Mouse (Mus musculus): Measurements from ENCODE around the gene Rpl31.

The Rpl31 gene

DNA sequence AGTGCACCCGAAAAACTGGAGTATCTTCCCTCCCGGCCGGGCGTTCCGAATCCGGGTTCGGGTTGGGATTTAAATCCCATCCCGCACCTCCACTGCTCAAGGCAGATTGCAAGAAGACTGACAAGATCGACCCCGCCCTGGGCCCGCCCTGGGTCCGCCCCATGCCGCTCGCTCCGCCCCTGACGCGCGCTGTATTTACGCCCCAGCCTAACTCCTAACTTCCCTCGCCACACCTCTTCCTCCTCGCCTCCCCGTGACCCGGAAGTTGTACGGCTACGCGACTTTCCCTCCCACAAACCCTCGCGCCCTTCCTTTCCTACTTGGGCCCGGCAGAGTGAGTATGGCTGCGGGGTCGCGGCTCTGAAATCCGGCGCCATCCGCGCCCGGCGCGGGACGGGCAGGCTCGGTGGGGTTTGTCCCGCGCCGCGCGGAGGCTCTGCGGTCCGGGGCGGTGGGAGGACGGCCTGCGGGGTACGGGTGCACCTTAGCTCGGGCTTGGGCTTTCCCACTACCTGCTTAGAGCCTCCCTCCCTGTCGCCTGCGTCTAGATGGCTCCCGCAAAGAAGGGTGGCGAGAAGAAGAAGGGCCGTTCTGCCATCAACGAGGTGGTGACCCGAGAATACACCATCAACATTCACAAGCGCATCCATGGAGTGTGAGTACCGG lies at the start of gene Rpl31:
TSS of gene Rpl31 (plus strand) at position 242 of the 666 bp plus-strand sequence.
- peak; percentile 95 for DNase-seq (ENCODE audit: low spot score)

DNA sequence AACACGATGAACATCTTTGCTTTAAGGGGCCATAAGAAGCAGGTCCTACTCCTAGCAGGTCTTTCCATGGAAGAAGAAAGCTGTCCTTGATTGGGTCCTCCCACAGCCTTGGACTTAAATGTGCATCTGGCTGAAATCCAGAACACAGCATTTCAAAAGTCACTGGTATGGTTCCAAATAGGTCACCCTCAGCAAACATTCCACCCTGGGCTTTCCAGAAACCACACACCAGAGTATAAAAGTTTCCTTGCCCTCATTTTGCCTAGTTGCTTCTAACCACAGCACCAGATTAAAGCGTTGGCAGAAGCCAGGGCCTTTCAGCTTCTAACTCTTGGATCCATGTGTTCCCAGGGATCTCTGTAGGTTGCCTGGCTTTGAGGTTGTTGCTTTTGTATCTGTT lies 49.7 kb upstream of the Rpl31 start:
- DNase-seq (ENCODE audit: low spot score) = peak; percentile 19

DNA sequence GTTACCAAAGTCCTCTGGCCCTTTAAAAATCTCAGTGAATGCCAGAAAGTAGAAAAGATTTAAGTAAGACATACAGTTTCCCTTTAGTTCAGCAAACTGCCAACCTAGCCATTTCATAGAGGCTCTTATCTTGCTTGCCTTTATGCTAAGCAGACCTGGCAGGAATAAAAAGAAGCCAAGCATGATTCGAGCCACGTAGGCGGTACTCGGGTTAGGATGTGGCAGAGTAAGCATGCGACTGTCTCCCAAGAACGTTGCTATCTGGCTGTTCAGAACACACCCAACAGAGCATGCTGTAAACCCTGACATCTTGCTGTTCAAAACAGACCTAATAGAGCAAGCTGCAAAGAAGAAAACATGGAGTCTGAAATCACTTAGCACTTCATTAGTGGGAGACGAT lies 48.8 kb upstream of the Rpl31 start:
- DNase-seq (ENCODE audit: low spot score) = no peak

DNA sequence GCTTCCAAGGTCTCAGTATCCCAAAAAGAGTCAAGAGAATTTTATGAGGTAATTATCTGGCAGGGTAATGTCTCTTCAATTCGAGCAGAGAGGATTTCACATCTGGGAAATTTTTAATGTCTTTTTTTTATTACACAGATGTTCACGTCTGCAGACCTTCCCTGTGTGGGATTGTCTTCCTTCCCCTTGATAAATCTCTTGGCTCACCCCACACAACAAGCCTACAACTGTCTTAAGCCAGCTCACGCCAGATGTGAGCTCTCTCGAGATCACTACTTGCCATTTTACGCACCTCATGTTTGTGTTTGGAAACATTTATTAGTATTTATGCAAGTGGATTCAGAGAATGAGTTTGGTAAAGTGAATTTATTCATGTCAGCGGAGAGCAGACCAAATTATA lies 45.7 kb upstream of the Rpl31 start:
- DNase-seq (ENCODE audit: low spot score) = no peak

DNA sequence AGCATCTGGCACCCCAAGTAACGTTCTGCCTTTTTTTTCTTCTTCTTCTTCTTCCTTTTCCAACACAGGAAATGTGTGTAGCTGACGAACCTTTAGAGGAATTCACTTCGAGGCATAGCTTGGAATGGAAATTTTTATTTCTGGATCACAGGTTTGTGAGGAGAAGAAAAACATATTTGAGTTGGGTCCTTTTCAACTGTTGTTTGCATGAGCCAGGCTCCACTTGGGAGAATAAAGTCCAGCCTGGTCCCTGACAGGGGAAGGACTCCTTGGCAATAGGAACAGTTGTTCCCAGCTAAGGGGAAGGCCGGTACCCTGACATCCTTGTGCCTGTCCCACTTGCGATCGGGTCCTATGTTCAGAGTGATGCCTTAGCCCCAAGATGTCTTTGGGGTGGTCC lies 42.4 kb upstream of the Rpl31 start:
- no peak for DNase-seq (ENCODE audit: low spot score)

DNA sequence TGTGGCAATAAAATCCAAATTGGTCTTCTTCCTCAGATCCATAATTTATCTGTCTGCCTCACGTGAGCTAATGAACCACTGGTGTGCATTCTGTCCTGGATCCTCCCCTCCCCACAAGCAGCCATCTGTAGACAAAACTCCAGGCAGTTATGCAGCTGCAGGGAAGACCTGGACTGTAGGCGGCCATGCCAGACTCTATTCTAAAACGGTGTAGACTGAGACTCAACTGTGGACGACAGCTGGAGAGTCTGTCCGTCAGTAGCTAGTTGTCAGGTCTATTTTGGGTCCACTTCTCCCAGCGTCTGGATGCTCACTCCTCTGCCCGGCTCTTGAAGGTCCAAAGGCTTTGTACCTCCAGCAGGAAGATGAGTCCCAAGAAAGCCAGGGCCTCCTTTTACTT lies 40.1 kb upstream of the Rpl31 start:
- DNase-seq (ENCODE audit: low spot score) = no peak

DNA sequence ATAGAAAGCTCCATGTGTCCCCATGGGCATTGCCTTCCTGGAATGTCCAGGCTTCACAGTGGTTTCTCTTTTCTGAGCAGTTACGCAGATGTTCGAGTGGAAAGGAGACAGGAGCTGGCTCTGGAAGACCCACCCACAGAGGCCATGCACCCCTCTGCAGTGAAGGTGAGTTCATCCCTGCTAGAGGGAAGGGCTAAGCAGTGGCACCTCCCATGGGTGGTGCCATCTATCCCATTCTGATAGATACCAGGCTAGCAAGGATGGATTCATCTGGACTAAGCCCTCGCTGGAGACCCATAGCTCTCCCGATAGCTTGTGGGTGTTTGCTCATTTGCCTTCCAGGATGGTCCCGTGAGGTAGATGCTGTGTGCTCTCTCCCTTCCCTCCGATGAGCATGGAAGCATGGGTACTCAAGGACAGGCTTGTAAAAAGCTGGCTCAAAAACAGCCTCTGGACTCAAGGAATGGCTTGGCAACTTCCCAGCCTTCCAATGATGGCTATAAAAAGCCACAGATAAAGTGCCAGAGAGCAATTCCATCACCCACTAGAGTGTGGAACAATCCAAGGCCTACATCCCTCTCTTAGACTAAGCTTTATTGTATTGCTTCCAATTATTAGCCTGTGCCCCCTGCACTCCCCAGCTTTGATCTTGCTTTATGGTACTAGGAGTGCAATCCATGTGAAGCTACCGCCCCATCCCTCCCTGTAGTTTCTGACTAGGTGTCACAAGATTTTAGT lies 36.6 kb upstream of the Rpl31 start:
- no peak for DNase-seq (ENCODE audit: low spot score)

DNA sequence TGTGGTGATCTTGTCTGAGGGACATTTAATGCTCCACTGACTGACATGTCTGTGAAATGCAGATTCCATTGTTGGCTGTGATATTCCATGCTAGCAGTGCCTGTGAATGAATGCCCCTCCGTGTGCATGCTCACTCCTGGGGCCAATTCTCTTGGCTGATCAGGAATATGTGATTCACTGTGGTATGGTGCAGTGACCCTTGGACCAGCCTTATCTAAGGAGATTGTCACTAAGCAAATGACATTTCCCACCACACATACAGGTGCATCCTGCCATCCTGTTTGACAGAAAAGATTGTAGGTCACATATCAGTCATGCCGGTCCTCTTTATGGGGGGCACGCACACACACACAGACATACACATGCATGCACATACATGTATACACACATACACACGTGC lies 35.2 kb upstream of the Rpl31 start:
- no peak for DNase-seq (ENCODE audit: low spot score)

DNA sequence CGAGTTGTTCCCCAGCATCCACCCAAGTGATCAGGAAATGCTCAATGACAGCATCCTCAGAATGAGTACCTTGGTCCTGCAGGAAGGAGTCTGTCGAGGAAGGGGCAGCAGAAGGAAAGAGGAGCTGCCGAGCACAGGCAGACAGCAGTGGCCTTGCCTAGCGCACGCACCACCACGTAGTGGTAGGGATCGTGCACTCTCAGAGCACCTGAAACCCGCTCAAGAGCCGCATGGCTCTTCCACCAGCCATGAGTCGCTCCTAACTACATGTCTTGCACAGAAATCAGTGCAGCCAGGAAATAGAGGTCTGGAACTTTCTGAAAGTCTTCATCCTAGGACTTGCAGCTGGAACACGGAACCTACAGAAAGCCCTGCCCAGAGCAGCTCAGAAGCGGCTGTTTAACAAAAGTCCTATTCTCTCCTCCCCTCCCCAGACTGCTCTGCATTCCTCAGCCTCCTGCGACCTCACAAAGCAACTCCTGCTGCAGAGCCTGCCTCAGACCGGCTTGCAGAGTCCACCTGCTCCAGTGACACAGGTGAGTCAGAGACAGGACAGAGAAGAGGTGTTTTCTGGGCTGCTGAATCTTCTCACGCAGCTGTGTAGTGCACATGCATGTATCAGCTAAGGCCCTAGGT lies 32.0 kb upstream of the Rpl31 start:
- DNase-seq (ENCODE audit: low spot score) = no peak

DNA sequence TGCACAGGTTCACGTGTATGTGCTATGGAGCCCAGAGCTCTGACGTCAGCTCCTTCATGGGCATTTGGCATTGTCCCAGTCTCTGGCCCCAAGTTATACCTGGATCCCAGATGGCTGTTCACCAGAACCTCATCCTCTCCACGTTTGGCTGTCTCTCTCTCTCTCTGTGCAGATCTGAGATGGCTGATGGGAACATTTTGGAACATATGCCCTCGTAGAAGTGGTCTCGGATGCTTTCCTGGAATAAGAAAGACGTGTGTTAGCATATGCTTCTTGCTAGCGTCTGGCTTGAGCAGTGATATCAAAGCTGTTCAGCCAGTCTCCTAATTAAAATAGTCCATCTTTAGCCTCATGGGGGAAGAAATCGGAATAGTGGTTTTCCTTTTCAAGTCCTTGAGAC lies 30.9 kb upstream of the Rpl31 start:
- no peak for DNase-seq (ENCODE audit: low spot score)

DNA sequence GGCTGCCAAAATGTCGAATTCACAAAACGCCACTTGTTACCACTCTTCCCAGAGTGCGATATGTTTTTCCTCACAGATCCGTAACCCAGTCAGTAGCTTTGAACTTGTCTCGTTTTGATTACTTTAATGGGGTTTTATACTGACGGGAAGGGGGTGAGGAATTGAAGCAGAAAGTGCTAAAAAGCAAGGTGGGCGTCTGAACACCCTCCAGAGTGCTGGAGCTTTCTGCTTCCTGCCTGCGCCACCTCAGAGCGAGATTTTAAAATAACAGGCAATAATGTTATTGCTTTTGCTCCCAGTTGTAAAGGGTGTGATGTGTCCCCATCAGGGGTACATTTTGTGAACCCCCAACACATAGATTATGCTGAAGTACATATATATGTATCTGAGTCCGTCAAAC lies 28.8 kb upstream of the Rpl31 start:
- no peak for DNase-seq (ENCODE audit: low spot score)

DNA sequence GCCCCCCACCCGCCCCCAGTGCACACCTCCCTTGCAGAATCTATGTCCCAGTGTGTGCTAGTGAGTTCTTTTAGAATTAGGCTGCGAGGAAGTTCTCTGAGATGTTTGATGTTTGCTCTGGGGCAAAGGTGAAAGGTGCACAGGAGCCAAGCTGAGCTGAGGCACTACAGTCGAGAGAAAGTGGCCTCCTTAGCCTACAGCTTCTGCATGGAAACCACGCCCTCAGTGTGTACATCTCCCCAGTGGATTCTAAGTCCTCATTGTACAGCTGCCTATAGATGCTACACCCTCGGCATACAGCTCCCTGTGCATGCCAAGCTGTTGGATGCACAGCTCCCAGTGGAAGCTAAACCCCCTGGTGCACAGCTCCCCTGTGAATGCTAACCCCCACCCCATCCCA lies 28.2 kb upstream of the Rpl31 start:
- DNase-seq (ENCODE audit: low spot score) = no peak

DNA sequence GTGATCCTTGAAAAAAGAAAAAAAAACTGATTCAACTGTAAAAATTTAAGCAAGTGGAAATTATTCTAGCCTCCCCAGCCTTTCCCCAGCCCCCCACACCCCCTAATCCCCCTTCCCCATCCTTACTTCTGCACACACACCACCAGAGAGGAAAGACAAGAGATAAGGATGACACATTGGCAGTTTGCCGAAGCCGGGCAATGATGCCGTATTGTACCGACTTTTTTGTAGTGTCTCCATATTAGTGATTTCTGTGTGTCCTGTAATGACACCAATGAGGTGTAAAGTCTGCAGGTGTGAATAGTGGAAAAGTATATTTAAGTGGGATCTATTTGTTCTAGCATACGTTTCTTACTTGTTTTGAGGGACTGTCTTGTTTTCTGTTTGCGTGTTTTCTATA lies 27.5 kb upstream of the Rpl31 start:
- DNase-seq (ENCODE audit: low spot score) = peak; percentile 55

DNA sequence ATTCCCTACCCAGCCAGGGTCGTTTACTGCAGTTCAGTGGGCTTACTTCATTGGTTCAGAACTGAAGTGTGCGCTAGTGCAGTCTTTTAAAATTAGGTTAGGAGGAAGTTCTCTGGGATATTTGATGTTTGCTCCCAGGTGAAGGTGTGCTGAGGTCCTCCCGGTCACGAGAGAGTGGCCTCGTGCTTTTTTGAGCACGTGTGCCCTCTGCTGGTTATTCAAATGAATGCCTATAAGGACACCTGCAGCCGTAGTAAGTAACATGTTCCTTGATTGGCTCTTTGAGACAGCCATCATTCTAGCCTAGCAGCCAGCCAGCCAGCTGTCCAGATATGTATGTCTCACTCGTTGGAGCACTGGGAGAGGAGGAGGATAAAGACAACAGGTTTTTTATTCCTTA lies 27.0 kb upstream of the Rpl31 start:
- DNase-seq (ENCODE audit: low spot score) = peak; percentile 86

DNA sequence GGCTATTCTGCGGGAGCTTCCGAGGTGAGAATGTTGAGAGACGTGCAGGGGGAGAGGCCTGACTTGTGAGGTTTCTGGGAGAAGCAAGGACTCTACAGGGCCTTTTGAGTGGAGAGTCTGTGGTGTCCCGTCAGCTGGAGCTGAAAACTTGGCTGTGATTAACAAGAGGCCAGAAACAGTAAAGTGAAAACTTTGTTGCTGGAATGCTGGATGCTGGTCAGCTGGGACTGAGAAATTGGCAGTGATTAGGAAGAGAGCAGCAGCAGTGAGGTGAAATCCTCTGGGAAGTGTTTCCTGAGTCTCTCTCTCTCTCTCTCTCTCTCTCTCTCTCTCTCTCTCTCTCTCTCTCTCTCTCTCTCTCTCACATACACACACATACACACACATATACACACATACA lies 25.8 kb upstream of the Rpl31 start:
- no peak for DNase-seq (ENCODE audit: low spot score)

DNA sequence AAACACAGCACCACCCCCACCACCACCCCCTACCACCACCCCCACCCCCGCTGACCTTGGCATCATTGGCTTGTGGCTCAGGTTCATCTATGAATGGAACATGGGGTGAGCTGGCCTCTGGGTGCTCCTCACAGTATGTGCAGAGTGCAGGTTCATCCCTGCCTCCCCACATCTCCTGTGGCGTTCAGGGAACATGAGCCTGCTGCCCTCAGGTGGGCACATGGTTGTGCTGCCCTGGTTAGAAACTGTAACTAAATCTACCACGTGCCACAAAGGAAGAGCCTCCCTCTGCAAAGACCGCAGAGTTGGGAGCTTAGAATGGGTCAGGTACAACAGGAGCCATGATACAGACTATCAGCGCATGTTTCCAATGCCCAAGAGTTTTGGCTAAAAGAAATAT lies 24.4 kb upstream of the Rpl31 start:
- DNase-seq (ENCODE audit: low spot score) = no peak

DNA sequence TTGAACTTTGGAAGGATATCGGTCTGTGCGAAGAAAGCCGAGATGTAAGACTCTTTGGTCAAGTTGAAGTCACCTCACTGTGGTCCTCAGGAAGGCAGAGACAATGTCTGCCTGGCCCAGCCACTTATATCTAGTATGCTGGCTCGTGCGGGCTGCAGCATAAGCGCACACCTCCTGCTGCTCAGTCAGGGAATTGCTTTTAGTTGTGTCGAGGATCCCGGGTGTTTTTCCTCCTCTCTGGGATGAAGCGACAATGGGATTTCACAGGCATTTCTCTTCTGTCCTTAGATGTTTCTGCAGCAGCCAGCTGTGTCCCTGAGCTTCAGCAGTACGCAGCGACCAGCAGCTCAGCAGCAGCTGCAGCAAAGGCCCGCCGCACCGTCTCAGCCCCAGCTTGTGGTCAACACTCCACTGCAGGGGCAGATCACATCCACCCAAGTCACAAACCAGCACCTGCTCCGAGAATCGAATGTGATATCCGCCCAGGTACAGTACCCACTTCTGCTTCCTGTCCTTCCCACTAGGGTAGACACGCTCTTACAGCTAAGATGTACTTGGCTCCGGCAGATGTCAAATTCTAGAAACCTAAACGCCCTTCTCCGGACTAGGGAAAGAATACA lies 22.6 kb upstream of the Rpl31 start:
- DNase-seq (ENCODE audit: low spot score) = no peak

DNA sequence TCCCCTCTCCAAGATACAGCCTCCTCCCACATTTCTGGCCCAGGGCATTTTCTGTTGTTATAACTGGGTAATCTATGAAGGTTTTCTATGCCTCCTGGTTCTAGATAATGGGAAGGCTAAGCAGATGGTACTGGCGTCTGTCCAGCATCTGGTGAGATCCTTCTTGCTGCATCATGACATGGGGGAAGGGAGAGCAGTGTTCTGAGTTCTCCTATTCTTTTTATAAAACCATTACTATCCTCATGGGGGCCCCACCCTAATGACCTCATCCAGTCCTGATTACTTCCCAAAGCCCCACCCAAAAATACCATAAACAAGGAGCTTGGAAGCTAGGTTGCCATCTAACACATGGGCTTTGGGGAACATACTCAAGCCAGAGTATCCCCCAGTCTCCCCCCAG lies 18.6 kb upstream of the Rpl31 start:
- DNase-seq (ENCODE audit: low spot score) = peak; percentile 87

DNA sequence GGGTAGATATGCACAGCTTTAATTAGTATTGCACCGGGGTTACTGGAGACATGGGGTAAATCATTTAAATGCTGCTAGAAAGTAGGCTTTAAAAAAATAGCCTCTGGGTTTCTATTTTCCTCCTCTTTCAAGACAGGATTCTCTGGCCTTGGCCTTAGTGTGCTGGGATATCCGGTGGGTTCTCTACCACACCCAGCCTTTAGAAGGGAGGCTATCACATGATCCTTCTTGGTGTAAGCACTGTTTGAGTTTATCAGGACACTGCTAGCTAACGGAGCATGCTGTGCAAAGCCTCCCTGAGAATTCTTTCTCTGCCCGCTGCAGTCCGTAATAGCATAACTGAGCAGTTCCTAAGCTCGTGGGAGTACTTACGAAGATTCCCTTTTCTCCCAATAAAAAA lies 18.2 kb upstream of the Rpl31 start:
- DNase-seq (ENCODE audit: low spot score) = no peak

DNA sequence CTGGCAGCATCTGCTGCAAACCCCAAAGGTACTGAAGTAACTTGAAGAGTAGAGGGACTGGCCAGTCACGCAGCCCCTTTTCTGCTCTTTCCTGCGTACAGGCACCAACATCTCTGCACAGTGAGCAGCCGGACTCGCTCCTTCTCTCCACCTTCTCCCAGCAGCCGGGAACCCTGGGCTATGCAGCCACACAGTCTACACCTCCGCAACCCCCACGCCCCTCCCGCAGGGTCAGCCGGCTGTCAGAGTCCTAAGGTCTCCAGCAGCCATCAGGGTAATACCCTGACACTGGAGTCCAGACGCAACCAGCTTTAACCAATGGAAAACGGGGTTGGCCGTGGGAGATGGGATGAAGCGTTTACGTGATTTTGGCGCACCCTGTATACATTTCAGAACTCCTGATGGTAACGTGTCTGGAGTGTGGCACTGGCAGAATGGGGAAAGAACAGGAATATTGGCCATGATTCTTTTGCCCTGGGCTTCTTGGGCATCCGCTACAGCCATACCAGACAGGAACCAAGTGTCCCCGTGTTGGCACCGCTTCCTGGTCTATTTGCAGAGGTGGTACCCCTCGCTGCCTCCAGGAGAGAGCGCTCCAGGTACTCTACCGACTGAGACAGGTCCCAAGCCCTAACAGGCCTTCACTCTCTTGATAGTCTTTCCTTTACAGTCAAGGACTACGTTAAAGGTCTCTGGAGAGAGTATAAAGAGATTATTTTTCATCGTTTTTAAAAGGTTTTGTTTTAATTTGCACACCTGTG lies 5.7 kb upstream of the Rpl31 start:
- DNase-seq (ENCODE audit: low spot score) = no peak

DNA sequence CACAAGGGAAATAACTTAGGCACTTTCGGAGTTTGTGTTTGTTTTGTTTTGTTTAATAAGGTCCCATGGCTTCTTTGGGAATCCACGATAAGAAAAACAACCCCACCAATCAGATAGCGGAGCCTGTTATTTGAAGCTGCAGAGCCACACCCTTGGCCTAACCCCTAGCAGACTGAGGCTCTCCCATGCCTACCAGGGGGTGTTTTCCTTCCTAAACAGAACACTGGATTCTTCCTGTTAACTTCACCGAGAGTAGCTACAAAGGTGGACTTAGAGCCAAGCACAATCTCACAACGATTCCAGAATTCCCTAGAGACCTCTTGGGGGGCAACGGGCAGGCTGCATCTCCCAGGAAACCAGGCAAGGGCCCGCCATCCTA lies 5.1 kb upstream of the Rpl31 start:
- no peak for DNase-seq (ENCODE audit: low spot score)

DNA sequence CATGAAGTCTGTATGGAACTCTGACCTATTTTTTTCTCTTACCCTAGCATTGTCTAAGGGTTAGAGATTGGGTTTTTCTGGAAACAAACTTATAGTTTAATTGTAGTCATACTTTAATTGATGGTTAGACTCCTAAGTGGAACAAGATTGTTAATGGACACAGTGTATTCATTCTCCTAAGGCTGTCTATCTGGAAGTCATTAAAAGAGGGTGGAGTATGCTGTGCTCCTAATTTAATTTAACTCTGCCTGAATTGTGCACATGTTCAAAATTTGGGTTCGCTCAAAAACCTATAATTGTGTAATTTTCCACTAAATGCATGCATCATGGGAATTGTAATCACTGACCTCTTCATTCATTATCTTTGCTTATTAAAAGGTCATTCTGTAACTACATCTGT lies 2.1 kb upstream of the Rpl31 start:
- DNase-seq (ENCODE audit: low spot score) = peak; percentile 45
